Mouse (Mus musculus) stomach, postnatal 0 days (tissue): ENCODE results near the gene Sez6l2.

Source experiments
- CTCF ChIP-seq: IDR thresholded peaks from 2 replicates; pipeline ENCODE4 v1.5.1; 2016; ENCODE audit warnings: antibody characterized with exemption, low read depth, mild to moderate bottlenecking, moderate library complexity
- EP300 ChIP-seq: optimal IDR thresholded peaks from 2 replicates; pipeline ENCODE3; 2016; ENCODE audit warnings: antibody characterized with exemption

DNA sequence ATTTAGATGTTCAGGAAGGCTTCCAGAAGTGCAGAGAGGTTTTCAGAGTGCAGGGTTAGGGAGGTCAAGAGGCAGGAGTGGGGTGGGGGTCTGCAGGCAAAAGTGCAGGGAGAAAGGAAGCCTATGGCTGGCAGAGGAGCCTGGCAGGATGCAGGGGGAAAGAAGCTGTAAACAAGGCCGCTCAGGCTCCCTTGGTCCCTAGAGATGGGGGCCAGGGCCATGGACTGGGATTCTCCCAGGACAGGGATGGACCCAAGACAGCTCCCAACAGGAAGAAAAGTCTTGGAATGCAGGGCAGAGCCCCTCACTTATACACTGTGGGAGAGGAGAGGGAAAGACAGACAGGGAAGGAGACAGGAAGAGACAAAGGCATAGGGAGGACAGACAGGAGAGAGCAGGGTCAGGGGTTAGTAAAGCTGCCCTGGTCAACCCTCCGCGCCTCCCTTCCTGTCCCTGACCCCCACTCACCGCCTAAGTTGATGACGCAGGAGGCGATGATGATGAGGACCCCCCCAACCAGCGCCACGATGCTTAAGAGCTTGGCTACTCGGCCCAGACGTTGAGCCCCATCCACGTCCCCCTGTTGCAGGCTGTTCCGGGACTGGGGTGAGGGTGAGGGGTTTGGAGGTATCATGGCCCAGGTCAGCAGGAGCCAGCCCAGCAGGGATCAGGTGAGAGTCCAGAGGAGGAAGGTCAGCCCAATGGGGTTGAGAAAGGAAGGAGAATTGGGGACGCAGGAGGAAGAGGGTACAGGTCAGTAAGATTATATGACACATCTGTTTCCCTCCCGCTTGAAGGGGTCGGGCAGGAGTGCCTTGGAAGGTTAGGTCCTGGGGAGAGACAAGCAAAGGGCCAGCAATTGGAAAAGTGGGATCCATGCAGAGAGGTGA lies 68.3 kb downstream of the Sez6l2 start:
- TF ChIP-seq CTCF, result no peak
- TF ChIP-seq EP300, result no peak
